Mouse (Mus musculus) small intestine, adult 2 months (tissue): Measurements from ENCODE around the gene Phldb2.

ENCODE experiments used
- CTCF ChIP-seq: fragments of 200-500 bp; IDR thresholded peaks from 2 replicates; pipeline ENCODE4 v1.5.1; 2012; ENCODE audit warnings: low read depth, mild to moderate bottlenecking, control low read depth, inconsistent platforms, low read length, moderate library complexity, mixed read lengths; ENCODE audit not compliant: insufficient replicate concordance, insufficient read length; ENCODE audit errors: extremely low read depth
- POLR2A ChIP-seq: fragments of 200-500 bp; IDR thresholded peaks from 2 replicates; pipeline ENCODE4 v1.6.1; 2012; ENCODE audit warnings: low read depth, mild to moderate bottlenecking, control low read depth, inconsistent platforms, low read length, moderate library complexity

- TF ChIP-seq CTCF (no peak), POLR2A (no peak)
Observed at GRCm38 (mm10) chr16:45765102-45765501, 188.3 kb downstream of the Phldb2 start.
